Mouse (Mus musculus) liver, embryonic 14.5 days (tissue): ENCODE data around the gene Iqcb1. TPM values are rescaled to one million over a fixed set of nuclear protein-coding genes. Genes with fewer than 3 reads are reported as not detected.
"Not testable (repeated sequence)": the region's sequence is repeated elsewhere in the genome, so short reads cannot be mapped to it uniquely, and the experiment has no call there.

ENCODE experiments used
- ATAC-seq: fragments of 200-750 bp; cut with Nextera tagmentation; 2 replicates; pipeline ENCODE4 v1.8.0; 2017; ENCODE audit warnings: moderate number of reproducible peaks, mild to moderate bottlenecking, moderate library complexity; ENCODE audit not compliant: insufficient read depth
- DNase-seq, 3 experiments: peaks; one replicate each; pipeline ENCODE4 v3.0.0-alpha.2; 2012 to 2013; ENCODE audit warnings: low read depth in 3 of 3, low spot score in 3 of 3
- H3K27ac ChIP-seq: fragments of 300-500 bp; sonication (generic); 2 replicates; pipeline ENCODE4 v1.5.1; 2014; ENCODE audit warnings: moderate library complexity, mild to moderate bottlenecking, control low read depth, inconsistent platforms
- H3K27me3 ChIP-seq: fragments of 300-500 bp; sonication (generic); 2 replicates; pipeline ENCODE4 v1.6.1; 2014; ENCODE audit warnings: mild to moderate bottlenecking, low read length, moderate library complexity; ENCODE audit not compliant: control insufficient read depth, insufficient read depth
- H3K36me3 ChIP-seq: fragments of 300-500 bp; sonication (generic); replicated peaks from 2 replicates; pipeline ENCODE4 v1.6.1; 2014; ENCODE audit warnings: low read depth; ENCODE audit not compliant: control insufficient read depth, insufficient read depth
- H3K4me1 ChIP-seq, 2 experiments: fragments of 200-500 bp in 1 of 2; fragments of 300-500 bp in 1 of 2; sonication (generic) in 1 of 2; replicated peaks; 2 replicates each; pipeline ENCODE4 v1.6.1; 2012 to 2014; ENCODE audit warnings: antibody characterized with exemption in 1 of 2, inconsistent platforms in 1 of 2, low read length in 1 of 2; ENCODE audit not compliant: control insufficient read depth in 2 of 2, insufficient read depth in 2 of 2
- H3K4me2 ChIP-seq: fragments of 300-500 bp; sonication (generic); 2 replicates; pipeline ENCODE4 v1.6.1; 2014; ENCODE audit warnings: low read depth, mild to moderate bottlenecking, control low read depth, moderate library complexity
- H3K4me3 ChIP-seq, 2 experiments: fragments of 200-500 bp in 1 of 2; fragments of 300-500 bp in 1 of 2; sonication (generic) in 1 of 2; 2 replicates each; pipeline ENCODE4 v1.5.1; 2012 to 2014; ENCODE audit warnings: low read depth in 2 of 2, low read length in 2 of 2, mild to moderate bottlenecking in 2 of 2, control low read depth in 1 of 2, inconsistent platforms in 1 of 2, moderate library complexity in 1 of 2; ENCODE audit not compliant: insufficient read depth in 1 of 2
- H3K9ac ChIP-seq: fragments of 300-500 bp; sonication (generic); replicated peaks from 2 replicates; pipeline ENCODE4 v1.6.1; 2014; ENCODE audit warnings: mild to moderate bottlenecking, control low read depth, moderate library complexity
- H3K9me3 ChIP-seq: fragments of 300-500 bp; sonication (generic); 2 replicates; pipeline ENCODE4 v1.6.1; 2016; ENCODE audit warnings: low read length, mixed read lengths; ENCODE audit not compliant: control insufficient read depth
- CTCF ChIP-seq: IDR thresholded peaks from 2 replicates; pipeline ENCODE4 v1.5.1; 2016; ENCODE audit warnings: antibody characterized with exemption, low read depth, control low read depth
- EP300 ChIP-seq: IDR thresholded peaks from 2 replicates; pipeline ENCODE4 v1.6.1; 2016; ENCODE audit warnings: antibody characterized with exemption, low read depth
- WGBS: fragments of 180-500 bp; shearing (Covaris S2); extraction: QIAGEN DNeasy Blood & Tissue Kit; methylation state at CpG from one replicate; pipeline ENCODE4 v1.1.7; 2014; ENCODE audit not compliant: insufficient replicate concordance; 5-methylcytosine and 5-hydroxymethylcytosine counted together
- polyA plus RNA-seq, 2 experiments: library from polyadenylated mRNA; depleted of rRNA in 1 of 2; stranded (reverse) in 1 of 2; unstranded in 1 of 2; fragments of >200 nt; fragmentation: Nextera tagmentation in 1 of 2; extraction: Ambion mirVana in 1 of 2; gene quantifications; 2 replicates each; pipeline versions ENCODE4 v1.2.1 to v1.2.3; 2012 to 2014

Gene Iqcb1
- polyA plus RNA-seq, 2 experiments = 3.1 to 6.8 TPM

DNA sequence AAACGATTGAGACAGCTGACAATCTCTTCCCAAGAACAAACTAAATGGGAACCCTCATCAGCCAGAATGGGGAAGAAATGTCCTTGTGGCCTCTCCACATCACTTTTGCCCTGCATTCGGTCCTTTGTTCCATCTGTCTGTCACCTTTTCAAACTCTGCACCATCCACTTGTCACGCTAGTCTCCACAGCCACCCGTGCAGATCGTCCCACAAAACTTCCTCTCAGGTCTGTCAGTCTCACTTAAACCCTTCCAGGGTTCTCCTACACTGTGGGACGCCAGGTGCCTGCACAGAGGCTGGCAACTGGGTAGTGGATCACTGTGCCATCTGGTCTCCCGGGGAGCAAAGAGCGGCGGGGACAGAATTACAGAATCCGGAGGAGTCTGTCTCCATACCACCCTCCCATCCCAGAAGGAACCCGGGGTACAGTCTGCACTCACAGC lies 553 bp upstream of the Iqcb1 start:
- WGBS = 4% methylated on average over 11 of the region's 11 CpGs
- Histone ChIP-seq H3K4me3 (peak overlapping the region; percentile 69 to 76), H3K27me3 (no peaks in the 10 kb centered on the region; the same call in 1 of the 2 replicates), H3K4me2 (peak overlapping the region; percentile 95), H3K9me3 (no peaks in the 10 kb centered on the region), H3K4me1 (peaks cover 7 to 10% of the 10 kb centered on the region in 2 experiments), H3K27ac (no peak overlapping the region), H3K9ac (peak overlapping the region; percentile 62), H3K36me3 (no peaks in the 10 kb centered on the region)
- no peak for TF ChIP-seq EP300
- no peak for TF ChIP-seq CTCF
- ATAC-seq (peak; percentile 63; the same call in 1 of the 2 replicates), DNase-seq (no peak)

- Histone ChIP-seq H3K9me3 (no peaks in the 10 kb centered on the region), H3K9ac (peak overlapping the region; percentile 85), H3K4me3 (peak overlapping the region; percentile 76 to 82; a peak in 3 of 4 replicates), H3K27me3 (no peaks in the 10 kb centered on the region; the same call in 1 of the 2 replicates), H3K36me3 (no peaks in the 10 kb centered on the region), H3K4me2 (peak overlapping the region; percentile 95), H3K27ac (no peak overlapping the region), H3K4me1 (peaks cover 7 to 10% of the 10 kb centered on the region in 2 experiments)
- 12% methylated on average over 11 of the region's 11 CpGs for WGBS
- TF ChIP-seq EP300 = no peak
- TF ChIP-seq CTCF = no peak
- DNase-seq = no peak
- no peak for ATAC-seq
Observed at GRCm38 (mm10) chr16:36828820-36829219, 635 bp downstream of the Iqcb1 start.

DNA sequence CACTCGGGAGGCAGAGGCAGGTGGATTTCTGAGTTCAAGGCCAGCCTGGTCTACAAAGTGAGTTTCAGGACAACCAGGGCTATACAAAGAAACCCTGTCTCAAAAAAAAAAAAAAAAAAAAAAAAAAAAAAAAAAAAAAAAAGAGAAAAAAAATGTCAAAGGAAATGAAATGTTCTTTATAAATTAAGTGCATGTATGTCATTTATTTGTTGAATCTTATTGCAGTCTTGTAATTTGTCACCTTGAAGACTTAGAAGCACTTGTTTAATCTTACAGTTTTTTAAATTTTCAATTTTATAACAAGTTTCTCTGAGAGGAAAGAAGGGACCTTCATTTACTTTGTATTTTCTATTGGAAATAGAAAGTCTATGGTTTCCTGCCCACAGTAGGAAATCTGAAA lies 18.7 kb downstream of the Iqcb1 start:
- ATAC-seq, H3K9ac ChIP-seq, DNase-seq, H3K4me3 ChIP-seq, H3K9me3 ChIP-seq, H3K36me3 ChIP-seq, H3K27ac ChIP-seq, H3K4me2 ChIP-seq, H3K4me1 ChIP-seq, H3K27me3 ChIP-seq: not testable (repeated sequence)
- WGBS = 85% methylated on average over 1 of the region's 1 CpGs

DNA sequence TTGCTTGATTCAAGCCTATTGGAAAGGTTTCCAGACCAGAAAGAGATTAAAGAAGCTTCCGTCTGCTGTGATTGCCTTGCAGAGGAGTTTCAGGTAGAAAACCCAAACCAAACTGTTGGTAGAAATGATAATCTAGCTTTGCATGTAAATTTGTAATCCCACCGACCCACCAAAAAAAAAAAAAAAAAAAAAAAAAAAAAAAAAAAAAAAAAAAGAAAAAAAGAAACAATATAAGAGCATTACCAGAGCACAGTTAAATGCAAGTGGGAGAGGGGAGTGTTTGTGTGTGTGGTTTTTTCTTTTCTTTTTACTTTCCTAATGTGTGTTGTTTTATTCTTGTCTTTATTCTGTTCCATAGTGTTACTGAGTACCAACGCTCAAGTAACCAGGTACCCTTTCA lies 23.0 kb downstream of the Iqcb1 start:
- Histone ChIP-seq H3K27ac (no peak overlapping the region), H3K4me3 (no peak overlapping the region), H3K9me3 (no peaks in the 10 kb centered on the region), H3K36me3 (peaks cover 2% of the 10 kb centered on the region; the same call in 1 of the 2 replicates), H3K9ac (no peak overlapping the region), H3K27me3 (no peaks in the 10 kb centered on the region), H3K4me1 (no peaks in the 10 kb centered on the region), H3K4me2 (no peak overlapping the region)
- WGBS = 65% methylated on average over 3 of the region's 3 CpGs
- TF ChIP-seq CTCF = no peak
- ATAC-seq (no peak), DNase-seq (no peak)

- WGBS = 59% methylated on average over 3 of the region's 3 CpGs
- no peak overlapping the region for H3K27ac ChIP-seq
- H3K4me1 ChIP-seq = no peaks in the 10 kb centered on the region
- H3K4me2 ChIP-seq = no peak overlapping the region
- H3K9ac ChIP-seq = no peak overlapping the region
- TF ChIP-seq EP300 (no peak), CTCF (no peak)
- ATAC-seq (no peak), DNase-seq (no peak)
- H3K4me3 ChIP-seq = no peak overlapping the region
- H3K27me3 ChIP-seq = no peaks in the 10 kb centered on the region
- H3K9me3 ChIP-seq = no peaks in the 10 kb centered on the region
- H3K36me3 ChIP-seq = no peaks in the 10 kb centered on the region
Observed at GRCm38 (mm10) chr16:36863585-36863984, 35.4 kb downstream of the Iqcb1 start.
